Mouse (Mus musculus) induced T-regulatory cell, adult 2 months (primary cell): Measurements from ENCODE around the gene Traf3.
A peak's percentile ranks its signal among the peaks of the same experiment; 100 is the strongest.

Experiments used
- DNase-seq: peaks from one replicate; pipeline ENCODE4 v3.0.0-alpha.2; 2012; ENCODE audit warnings: low read depth

Gene Traf3

DNA sequence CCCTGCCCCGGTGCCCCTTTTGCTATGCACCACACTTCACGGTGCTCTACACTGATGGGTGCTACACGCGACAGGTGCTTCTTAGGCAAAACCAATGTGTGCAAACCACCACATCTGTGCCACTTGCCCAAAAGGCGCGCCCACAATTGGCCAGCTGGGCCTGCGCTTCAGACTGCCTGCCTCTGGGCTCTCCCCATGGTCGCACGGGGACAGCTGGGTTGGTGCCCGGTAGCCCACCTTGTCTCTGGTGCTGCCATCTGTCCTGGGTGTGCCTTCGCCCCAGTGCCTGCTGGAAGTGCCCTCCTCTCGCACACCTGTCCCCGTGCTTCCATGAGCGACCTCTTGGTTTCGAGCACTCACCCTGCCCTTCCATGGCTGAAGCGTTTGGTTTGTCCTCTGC, 97.5 kb downstream of the Traf3 start:
- DNase-seq: no peak

DNA sequence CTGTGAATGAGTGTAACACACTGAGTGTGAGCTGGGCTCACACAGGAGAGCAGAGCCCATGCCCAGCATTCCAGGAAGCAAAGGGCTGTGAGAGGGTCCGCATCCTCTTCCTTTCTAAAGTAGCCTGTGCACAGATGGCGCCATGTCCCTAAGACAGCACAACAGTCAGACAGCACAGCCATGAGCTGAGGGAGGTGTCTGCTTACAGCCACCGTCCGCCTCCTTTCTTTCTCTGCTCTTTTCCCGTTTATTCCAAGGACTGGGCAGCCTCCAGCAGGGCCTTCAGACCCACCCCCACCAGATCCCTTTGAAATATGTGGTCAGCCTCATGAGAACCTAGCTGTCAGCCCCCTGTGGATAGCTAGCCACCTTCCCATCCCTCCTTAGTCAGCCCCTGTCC, 99.0 kb downstream of the Traf3 start:
- no peak for DNase-seq

DNA sequence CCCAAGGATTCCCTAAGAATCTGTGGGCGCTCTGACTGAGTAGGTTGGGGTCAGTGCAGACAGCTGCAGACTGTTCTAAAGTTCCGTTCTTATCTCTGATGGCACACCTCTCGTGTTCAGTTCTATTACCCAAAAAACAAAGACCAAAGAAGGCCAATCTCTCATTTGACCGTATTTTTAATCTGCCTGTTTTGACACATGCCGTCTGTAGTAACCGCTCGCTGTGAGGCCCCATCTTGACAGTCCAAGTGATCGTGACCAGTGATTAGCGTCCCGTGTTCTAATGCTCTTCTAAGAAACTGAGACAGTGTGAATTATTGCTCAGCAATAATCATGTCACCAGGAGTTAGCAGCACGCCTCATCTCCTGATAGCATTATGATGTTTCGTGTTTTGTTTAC, 100.4 kb downstream of the Traf3 start:
- DNase-seq: no peak

DNA sequence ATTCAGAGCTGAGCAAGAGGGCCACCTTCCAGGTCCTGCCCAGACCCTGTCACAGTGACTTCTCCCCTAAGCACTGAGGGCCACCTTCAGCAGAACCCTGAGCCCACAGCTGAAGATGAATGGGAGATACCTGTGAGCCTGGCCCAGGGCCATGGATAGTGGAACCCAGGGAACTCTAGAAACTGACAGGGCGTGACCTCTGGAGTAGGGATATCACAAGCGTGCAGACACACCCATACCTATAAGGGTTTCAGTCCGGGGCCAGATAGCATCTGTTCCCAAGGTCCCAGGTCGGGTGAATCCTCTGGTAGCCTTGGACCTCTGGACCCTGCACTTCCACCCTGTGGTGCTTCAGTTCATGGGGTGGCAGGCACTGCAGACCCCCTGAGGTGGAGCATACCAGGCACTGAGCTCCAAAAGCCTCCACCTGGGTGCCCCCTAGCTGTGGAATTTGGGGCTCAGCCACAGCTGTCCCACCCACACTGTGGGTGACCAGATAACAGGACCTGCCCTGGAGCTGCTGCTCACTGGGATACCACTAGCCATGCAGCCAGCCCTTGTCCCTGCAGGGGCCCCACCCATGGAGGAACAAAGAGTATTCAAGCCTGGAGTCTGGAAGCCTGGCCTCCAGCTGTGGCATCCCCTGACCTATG, 101.6 kb downstream of the Traf3 start:
- DNase-seq: no peak

DNA sequence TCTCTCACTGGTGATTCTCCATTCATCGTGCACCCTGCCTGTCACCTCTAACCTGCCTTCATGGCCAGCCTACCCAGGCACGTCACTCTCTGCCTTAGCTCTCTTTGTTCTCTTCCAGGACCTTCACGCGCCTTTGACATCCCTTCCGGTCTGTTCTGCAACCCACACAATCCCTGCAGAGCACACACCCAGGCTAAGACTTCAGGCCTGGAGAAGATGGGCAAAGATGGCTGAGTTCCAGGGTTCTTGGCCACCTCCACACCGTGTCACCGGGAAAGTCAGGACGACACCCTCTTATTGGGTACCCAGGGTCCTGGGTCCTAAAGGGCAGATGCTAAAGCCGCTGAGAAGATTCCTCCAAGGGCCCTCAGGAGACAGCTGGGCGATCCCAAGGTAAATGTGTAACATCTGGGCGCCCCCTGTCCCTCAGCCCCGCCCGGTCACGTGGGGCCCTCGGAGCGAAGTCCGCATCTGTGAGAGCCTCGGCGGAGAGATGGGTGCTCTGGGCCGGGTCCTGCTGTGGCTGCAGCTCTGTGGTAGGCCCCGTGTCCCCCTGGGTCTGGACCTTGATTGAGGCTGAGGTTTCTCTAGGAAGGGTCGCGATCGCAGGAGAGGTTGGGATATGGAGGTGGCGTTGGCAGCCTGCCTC, 104.6 kb downstream of the Traf3 start, which contains the start of gene Amn:
Gene Amn (plus strand): TSS at position 467 of the 649 bp plus-strand sequence.
- DNase-seq: no peak

DNA sequence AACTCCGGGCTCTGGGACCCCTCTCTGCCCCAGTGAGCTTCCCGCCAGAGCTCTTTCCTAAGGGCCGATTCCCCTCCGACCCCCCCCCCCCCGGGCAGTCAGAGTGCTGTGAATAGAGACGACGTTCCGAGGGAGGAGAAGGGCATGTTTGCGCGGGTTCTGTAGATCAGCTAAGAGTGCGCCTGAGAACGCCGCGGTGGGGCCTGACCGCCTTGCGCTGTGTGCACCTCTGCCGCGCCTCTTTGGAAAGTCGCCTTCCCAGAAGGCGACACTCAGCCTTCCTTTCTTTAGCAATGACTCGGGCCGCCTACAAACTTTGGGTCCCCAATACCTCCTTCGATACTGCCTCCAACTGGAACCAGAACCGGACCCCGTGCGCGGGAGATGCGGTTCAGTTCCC, 105.2 kb downstream of the Traf3 start:
- DNase-seq: no peak

DNA sequence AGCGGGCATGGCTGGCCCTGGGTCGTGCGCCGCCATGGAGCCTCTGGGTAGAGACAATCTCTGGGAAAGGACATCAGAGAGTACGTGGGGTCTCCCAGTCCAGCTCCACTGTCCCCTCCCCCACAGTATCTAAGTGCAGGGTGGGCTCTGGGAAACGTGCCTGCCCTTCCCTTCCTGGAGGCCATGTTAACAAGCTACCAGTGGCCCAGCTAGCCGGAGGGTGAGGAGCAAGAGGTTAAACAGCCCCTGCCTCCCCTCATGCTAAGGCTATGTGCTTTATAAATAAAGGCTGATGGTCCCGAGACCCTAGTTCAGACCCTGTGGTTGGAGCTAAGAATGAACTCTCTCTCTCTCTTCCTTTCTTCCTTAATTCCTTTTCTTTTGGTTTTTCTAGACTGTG, 105.8 kb downstream of the Traf3 start:
- no peak for DNase-seq

DNA sequence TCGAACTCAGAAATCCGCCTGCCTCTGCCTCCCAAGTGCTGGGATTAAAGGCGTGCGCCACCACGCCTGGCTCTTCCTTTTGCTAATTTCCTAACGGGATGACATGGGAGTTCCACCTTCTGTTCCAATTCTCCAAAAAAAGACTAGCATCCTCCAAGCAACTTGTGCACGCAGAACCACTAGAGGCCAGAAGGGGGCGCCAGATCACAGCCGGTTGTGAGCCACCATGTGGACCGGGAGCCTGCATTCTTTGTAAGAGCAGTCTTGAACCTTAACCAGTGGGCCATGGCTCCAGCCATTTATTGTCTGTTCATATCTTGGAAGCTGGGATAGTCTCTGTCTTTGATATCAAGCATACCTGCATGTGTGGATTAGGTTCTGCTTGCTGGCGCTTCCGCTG, 106.2 kb downstream of the Traf3 start:
- peak; percentile 82 for DNase-seq

DNA sequence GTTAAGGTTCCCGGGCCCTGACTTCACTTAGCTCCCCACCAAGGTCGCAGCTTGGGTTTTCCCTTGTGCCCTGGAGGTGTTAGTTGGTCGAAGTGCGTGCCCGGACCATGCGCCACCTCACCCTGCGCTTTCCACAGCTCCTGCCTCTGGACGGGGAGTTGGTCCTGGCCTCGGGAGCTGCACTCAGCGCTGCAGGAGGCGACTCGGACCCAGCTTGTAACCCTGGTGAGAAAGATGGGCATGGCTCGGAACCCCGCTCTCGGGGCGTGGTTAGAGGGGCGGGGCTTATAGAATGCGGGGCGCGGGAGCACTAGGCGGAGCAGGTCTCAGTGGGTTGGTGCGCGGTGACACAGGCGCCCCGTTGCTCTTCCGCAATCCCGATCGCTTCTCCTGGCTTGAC, 107.8 kb downstream of the Traf3 start:
- peak; percentile 14 for DNase-seq

DNA sequence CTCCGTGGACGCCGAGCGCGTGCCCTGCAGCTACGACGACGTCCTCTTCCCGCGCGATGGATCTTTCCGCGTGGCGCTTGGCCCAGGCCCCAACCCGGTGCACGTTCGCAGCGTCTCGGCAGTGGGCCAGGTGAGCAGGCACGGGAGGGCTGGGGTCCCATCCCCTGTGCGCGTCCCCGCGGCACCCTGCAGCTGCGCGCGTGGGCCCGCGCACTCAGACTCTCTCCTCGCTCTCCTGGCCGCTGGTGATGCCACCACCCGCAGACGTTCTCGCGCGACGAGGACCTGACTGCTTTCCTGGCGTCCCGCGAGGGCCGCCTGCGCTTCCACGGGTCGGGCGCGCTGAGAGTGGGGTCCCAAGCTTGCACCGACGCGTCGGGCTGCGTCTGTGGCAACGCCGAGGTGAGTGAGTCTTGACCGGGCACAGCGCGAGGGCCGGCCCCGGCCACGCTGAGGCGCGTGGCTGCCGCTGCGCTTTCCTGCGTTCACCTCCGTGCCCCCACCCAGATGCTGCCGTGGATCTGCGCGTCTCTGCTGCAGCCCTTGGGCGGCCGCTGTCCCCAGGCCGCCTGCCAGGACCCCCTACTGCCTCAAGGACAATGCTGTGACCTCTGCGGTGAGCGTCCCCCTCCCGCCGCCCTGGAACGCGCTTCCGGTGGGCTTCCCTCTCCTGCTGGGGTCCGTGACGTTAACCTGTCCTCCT, 108.4 kb downstream of the Traf3 start:
- DNase-seq: no peak

DNA sequence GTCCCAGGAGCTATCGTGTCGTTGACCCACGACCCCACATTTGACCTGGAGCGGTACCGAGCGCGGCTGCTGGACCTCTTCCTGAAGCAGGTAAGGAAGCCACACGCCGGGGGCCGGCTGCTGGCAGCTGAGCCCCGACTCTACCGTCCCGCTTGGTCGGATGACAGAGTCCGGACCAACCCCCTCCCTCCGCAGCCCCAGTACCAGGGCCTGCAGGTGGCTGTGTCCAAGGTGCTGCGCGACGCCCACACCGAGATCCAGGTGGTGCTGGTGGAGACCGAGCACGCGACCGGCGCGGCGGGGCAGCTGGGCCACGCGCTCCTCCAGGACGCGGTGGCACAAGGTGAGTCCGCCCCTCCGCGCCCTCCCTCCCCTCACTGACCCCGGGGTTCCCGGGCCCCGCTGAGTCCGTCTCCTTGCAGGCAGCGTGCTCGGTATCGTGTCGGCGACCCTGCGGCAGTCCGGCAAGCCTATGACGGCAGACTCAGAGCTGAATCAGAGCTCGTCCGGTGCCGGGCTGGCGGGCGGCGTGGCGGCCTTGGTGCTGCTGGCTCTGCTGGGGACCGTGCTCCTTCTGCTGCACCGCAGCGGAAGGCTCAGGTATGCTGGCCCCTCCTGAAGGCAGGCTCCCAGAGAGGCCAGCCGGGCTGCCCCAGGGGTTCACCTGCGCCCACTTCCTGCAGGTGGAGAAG, 109.1 kb downstream of the Traf3 start:
- no peak for DNase-seq

DNA sequence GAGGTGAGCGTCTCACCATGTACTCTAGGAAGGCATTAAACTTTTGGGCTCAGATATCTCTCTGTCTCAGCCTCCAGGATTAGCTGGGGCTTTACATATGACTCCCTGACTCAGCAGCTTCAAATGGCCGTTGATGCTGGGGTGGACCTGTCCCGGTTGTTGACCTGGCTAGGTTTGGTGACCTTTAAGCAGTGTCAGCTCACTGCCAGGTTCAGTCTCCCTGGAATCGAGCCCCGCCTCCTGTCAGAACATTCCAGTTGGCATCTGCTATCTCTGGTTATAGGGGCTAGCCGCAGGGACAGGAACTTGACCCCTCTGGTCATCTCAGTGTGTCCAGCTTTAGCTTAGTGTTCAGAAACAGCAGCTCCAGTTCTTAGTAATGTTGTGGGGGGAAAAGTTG, 110.2 kb downstream of the Traf3 start:
- DNase-seq: no peak

DNA sequence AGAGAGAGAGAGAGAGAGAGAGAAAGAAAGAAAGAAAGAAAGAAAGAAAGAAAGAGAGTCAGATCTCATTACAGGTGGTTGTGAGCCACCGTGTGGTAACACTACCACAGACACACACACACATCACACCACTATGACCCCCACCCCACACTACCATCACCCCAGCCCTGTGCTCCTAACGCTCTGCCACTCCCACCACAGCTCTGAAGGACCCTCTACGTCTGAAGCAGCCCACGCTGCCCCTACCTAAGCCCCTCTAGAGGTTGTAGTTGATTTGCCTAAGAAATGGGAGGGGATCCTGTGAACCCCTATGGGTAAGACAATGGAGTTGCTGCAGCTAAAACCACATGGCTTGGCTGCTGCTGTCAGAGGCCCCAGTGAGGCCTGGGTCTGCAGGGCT, 117.4 kb downstream of the Traf3 start:
- no peak for DNase-seq

DNA sequence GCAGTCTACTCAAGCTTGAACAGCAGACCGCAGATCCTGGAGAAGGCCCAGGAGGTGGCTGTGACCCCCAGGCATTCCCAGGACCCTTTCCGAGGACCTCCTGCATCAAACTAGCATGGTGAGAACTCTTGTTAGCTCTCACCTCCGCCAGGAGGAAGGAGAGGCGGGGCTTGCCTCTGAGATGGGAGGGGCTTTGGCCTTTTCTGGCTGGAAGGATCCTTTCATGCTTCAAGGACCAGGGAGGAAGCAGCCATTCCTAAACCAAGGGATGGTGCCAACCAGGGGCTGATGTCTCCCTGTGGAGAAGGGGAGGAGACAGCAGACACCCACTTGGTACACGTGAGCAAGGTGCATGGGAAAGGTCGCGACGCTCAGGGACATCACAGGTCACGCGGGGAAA, 118.4 kb downstream of the Traf3 start:
- no peak for DNase-seq

DNA sequence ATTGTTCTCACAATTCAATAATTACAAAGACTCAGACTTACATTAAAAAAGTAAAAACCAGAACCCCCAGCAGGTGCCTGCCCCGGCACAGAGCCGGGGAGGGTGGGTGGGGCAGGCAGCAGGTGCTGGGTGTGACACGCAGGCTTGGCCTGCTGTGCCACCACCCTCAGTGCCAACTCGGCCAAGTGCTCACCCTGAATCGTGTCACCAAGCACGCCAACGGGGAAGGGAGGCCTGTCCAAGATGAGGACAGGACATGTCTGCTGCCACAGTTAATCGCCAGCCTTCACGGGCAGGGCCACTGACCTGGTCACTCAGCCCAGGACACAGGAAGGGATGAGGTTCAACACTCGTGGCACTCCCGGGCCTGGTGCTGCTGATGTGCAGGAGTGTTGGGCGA, 126.9 kb downstream of the Traf3 start:
- DNase-seq: no peak

DNA sequence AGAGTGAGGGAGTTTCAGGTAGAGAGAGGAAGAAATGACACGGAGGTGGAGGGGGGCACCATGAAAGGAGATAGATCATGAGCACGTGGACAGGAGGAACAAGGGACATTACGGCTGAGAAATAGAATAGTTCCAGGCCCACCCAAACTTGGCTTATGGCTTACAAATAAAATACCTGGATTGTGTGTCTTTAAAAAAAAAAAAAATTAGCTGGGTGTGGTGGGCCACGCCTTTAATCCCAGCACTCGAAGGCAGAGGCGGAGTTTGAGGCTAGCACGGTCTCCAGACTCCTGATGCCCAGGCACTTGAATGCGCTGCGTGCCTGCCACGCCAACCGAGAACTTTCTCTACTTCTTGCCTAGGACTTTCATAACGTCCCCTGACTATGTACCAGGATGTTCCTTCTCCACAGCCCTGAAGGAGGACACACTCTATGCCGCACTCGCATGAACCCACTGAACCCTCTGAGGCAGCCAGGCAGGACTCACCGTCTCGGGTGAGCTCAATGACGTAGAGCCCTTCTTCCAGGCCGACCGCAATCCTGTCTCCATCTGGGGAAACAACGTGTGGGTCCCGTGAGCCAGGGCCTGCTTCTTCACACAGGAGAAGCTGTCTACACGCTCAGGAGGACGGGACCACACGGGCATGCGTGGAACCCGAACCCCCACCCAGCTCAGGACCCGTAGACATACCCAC, 135.3 kb downstream of the Traf3 start:
- no peak for DNase-seq

DNA sequence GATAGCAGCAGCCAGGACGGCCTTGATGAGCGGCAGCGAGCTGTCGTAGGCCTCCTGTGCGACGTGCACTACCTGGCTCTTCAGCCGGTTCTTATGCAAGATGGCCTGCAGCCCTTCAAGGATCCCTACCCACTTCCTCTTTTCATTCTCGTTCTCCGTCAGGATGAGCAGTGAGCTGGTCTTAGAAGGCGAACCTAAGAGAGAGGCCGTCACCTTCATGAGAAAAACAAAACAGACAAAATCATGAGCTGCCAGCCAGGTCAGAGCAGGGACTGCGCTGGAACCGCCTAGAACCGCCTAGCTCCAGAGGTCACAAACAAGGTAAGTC, 135.8 kb downstream of the Traf3 start:
- DNase-seq: no peak

DNA sequence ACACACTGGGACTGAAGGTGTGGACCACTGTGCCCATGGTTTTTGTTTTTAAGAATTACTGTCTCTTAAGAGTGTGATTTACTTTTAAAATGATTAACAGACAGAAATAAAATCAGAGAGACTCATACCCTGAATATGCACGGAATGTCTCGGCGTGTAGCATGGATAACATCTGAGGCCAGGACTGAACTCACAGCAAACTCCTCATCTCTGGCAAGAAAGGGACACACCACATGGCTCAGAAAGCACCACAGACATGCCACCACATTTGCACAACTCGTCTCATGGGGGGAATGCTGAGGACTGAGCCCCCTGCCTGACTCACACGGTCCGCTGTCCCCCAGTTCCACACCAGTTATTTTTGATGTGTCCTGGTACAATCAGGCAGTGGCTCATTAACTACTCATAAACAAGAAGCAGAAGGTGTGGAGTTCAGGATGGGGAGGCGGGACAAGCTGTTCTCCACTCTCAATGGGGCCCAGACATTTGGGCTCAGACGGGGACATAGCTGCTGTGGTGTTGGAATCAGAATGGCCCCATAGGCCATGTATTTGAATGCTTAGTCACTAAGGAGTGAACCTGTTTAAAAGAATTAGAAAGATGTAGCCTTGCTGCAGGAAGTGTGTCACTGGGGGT, 137.7 kb downstream of the Traf3 start:
- no peak for DNase-seq

DNA sequence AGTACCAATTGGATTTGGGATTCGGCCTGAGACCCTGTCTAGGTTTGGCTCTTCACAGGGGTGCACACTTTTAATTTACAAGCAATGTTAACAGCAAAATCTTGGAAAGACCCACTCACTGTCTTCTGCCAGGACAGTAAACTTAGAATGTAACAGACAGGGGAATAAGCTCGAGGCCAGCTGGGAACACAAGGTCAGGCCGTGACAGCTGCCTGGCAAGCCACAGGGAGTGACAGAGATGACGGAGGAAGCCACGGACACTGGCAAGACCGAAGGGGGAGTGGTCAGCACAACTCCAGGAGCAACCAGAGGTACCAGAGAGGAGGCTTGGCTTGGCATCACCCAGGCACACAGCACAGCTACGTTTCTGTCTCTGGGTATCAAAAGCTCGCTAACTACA, 140.7 kb downstream of the Traf3 start:
- DNase-seq: no peak

DNA sequence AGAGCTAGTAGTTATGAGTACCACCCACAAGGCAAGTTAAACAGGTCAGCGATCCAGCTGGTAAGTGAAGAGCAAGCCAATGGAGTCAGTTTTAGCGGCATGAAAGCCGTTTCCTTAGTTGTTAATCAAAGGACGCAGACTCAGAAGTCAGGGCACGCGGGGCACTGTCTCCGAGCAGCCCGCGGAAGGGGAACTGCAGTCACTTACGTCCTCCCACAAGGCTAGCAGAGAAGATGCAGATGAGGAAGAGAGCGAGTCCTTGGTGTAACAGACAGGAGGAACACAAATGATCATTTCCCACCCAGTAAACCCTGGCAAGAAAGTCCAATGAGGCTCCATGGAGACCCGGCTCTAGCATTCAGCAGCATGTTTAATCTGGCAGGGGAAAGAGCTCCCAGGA, 143.1 kb downstream of the Traf3 start:
- DNase-seq: no peak

DNA sequence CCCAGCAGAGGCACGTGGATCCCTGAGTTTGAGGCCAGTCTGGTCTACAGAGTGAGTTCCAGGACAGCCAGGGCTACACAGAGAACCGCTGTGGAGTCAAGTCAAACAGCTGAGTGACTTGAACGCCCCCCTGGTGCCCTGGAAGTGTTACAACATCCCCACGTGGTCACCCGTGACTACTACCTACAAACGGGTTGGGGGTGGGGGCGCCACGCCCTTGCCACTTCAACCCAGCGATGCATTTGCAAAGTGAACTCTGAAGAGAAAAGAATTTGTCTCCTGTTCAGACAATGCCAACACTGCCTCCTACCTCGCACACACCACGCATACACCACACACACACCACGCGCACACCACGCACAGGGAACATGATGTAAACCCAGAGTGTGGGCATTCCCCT, 143.8 kb downstream of the Traf3 start:
- DNase-seq: no peak

DNA sequence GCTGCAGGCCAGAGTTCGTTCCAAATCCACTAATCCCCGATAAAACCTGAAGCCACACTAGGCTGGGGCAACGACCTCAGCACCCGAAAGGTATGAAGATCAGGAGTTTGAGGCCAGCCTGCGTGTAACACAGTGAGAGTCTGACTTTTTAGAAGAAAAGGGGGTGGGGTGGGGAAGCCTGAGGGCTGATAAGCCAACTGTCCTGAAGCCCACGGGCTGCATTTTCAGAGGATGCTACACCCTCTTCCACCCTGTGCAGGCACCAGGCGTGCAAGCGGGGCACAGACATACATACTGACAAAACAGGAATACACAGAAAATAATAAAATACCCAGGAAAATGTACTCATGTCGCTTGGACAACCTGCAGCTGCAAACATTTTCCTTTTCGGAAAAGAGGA, 145.6 kb downstream of the Traf3 start:
- DNase-seq: no peak
